Mouse (Mus musculus): ENCODE measurements around the gene Itga3. TPM values are rescaled to one million over a fixed set of nuclear protein-coding genes. Genes with fewer than 3 reads are reported as not detected.

The Itga3 gene
- 10 to 100 TPM; 16.4 to 18.9 TPM for total RNA-seq (2021)
- long read RNA-seq, full-length matches to known transcripts: 2 of 7 reads
- long read RNA-seq, partial matches to known transcripts: 3 of 7 reads
- long read RNA-seq, other reads (novel, unspliced or antisense): 2 of 7 reads

DNA sequence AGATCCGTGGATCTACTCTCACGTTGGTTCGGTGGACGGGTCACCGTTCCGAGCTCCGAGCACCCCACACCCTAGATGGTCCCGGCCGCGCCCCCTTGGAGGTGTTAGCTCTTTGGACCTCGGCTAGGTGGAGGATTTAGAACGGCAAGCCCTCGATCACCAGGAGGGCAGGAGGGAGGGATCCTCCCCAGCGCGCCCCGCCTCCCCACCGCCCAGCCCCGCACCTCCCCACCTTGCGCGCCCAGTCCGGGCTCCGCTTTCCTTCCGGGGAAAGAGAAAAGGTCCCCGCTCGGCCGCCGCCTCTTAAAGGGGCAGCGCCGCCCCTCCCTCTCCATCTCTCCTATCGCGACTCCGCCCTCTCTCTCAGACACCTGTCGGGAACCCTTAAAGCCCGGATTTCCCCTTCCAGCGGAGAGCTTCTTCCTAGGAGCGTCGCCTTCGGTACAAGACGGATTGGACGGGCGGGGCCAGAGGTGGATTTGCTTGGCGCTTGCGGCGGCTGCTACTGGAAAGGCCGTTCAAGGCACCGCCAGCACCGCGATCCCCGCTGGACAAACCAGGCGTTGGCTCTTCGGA lies at the start of gene Itga3:
Gene Itga3 (minus strand): TSS at position 266 of the 576 bp plus-strand sequence.
- DNase-seq (ENCODE audit: low spot score in 2 of 2): peak; percentile 47 to 54

- DNase-seq (ENCODE audit: low spot score in 2 of 2): no peak
Measured at GRCm38 (mm10) chr11:95125366-95125948, 48.9 kb upstream of the Itga3 start.

DNA sequence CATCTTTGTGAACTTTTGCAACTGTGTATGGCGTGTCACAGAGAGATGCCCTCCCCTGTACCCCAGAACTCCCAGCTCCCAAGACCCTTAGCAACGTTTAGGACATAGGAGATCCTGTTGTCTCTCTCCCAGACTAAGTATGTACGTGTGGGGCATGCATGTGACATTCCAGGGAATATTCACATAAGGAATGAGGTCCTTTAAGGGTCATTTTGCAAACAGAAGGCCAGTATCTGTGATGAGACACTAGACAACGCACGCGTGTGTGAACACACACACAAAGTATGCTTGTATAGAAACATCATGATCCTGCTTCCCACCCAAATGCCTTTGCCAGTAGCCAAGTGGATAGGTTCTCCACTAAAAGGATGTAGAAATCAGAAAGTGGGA lies 45.5 kb upstream of the Itga3 start:
- DNase-seq (ENCODE audit: low spot score in 2 of 2): no peak

DNA sequence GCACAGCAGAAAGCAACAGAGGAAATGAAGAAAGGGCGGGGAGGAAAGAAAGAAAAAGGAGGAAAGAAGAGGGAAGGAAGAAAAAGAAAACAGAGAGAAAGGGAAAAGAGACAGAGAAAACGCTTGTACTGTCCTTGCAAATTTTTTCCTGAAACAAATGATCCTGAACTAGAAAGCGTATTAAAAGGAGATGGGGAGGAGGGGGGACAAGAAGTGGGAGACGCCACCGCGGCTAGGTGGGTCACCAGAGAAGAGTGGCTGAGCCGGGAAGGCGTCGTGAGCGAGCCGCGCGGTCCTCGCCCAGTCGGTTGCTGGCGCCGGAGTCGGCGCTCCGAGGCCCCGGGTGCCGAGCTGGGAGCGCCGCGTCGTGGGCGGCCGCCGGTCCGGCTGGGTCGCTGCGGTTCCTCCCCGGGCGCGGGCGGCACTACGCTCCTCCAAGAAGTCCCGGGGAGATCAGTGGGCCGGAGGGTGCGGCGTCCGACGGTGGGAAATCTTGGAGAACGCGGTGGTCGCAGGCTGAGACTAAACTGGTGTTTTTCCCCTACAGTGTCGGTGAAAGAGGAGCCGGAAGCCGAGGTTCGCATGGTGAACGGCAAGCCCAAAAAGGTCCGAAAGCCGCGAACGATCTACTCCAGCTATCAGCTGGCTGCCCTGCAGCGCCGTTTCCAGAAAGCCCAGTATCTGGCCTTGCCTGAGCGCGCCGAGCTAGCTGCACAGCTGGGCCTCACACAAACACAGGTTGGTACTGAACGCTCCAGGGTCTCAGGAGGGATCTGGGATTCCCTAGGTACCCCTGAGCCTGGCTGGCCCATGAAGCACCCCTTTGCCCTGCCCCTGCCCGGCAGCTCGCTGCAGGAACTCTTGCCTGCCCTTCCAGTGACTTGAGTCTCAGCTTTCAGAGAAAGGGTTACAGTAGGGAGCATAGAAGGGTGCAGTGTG lies 44.8 kb upstream of the Itga3 start:
- DNase-seq (ENCODE audit: low spot score in 2 of 2): no peak

DNA sequence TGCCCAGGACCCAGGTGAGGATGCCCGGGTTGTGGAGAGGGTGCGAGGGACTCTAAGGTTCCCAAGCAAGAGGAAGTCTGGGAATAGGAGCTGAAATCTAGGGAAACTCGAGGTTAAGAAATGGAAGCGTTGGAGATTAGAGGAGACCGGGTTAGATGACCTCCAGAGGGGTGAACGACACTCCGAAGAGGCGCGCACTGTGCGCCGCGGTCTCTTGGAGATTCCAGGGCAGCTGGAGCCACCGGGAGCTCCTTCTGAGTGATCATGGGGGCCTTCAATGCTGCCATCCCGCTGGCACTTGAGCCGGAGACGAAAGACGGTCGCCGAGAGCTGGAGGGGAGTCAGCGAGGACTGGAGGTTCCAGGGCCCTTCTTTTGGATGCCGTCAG lies 44.0 kb upstream of the Itga3 start:
- no peak for DNase-seq (ENCODE audit: low spot score in 2 of 2)

- no peak for DNase-seq (ENCODE audit: low spot score in 2 of 2)
Measured at GRCm38 (mm10) chr11:95119990-95120632, 43.5 kb upstream of the Itga3 start, which contains the start of gene Dlx3. Gene Dlx3 (plus strand): TSS chr11:95120119.

GRCm38 (mm10) chr11:95118505-95118904 lies 41.9 kb upstream of the Itga3 start:
- peak; percentile 89 for DNase-seq (ENCODE audit: low spot score in 2 of 2)

GRCm38 (mm10) chr11:95117030-95117429 lies 40.4 kb upstream of the Itga3 start:
- peak; percentile 78 to 82 for DNase-seq (ENCODE audit: low spot score in 2 of 2)

DNA sequence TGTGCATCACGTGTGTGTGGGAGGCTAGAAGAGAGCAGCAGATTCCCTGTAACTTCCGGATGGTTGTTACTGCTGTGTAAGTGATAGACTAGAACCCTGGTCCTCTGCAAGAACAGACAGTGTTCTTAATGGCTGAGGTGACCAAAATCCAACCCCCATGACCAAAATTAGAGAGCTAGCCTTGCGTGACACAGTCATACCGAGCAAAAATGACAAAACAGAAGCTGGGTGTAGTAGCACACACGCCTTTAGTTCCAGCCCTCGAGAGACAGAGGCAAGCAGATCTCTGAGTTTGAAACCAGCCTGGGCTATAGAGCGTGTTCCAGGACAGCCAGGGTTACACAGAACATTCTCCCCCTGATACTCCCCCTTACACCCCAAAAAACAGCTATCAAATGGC lies 33.5 kb upstream of the Itga3 start:
- no peak for DNase-seq (ENCODE audit: low spot score in 2 of 2)

- DNase-seq (ENCODE audit: low spot score in 2 of 2): no peak
Measured at GRCm38 (mm10) chr11:95109000-95109399, 32.4 kb upstream of the Itga3 start.

DNA sequence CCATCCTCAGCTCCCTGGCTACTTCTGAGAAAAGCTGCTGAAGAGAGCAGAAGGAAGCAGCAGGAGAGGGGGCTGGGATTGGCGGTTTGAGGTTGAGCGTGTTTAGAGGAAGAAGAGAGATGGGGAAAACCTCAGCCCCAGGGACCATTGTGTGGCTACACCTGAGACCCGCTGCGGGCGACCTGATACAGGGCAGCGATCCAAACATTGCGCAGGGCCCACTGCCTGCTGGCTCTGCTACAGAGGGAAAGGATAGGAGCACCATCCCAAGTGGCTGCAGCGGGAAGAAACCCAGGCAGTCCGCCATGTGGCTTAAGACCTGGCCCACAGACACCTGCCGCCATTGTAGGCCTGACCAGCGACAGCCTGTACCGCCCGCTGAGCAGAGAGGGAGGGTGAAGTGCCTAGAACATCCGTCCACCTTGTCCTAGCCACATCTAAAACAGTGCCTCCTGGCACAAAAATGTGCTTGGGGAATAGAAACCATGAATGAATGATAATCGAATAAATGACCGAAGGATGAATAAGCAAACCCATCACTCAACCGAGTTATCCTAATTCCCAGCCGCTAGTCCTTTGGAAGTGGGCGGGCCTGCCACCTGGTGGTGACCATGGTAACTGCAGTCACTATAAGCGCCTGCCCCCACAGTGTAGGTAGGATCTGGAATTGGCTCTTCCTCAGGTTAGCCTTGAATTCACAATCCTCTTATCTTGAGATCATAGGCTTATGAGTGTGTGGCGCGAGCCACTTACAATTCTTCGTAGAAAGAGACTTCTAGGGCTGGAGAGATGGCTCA lies 30.0 kb upstream of the Itga3 start:
- peak; percentile 87 to 90 for DNase-seq (ENCODE audit: low spot score in 2 of 2)

DNA sequence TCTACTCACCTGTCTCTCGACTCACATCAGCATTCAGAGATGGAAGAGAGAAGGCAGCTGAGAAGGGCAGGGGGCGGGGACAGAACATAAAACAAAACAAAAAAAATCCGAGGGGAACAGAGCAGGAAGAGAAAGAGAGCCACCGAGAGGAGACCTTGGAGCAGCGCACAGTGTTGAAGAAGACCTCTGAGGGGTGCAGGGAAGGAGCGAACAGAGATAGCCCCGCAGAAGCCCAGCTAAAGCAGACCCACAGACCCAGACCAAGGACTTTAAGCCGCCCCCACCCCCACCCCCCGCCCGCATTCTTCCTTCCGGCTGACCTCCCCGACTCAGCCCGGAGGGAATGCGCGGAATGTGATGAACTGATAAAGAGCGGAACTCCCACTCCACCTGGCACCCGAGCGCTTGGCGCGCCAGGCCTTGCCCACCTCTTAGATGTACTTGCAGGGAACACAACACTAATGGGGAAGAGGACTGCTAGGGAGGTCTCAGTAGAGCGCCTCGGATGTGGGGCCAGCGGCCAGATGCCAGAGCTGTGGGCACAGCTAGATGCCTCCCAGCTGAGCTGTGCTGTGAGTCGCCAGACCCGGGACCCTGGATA lies 28.8 kb upstream of the Itga3 start:
- DNase-seq (ENCODE audit: low spot score in 2 of 2): no peak

- DNase-seq (ENCODE audit: low spot score in 2 of 2): no peak
Measured at GRCm38 (mm10) chr11:95104266-95104665, 27.7 kb upstream of the Itga3 start.

- no peak for DNase-seq (ENCODE audit: low spot score in 2 of 2)
Measured at GRCm38 (mm10) chr11:95102161-95102904, 25.7 kb upstream of the Itga3 start.

DNA sequence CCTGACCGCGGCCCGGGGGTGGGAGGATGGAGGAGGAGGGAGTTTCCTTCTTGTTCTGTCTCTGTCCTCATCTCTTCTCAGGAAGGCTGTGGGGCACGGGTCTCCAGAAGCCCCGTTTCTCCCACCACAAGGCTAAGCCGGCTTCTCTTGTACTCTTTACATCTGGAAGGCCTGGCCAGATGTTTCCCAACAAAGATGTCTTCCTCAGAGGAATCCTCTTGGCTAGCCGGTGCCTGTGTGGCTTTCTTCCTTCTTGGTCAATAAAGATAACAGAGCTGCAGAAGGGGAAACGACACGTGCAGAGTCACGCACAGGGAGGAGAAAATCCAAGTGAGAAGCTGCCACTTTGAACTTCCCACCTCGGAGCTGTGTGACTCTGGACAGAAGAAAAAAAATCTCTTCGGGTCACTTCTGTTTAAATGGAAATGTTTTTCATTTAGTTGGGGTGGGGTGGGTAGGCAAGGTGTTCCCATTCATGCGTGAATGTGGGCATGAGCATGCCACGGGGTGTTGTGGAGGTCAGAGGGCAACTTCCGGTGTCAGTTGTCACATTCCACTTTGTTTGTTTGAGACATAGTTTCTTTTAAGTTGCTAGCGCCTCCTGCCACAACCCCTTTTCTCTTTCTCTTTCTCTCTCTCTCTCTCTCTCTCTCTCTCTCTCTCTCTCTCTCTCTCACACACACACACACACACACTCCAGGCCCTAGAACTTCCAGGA lies 24.6 kb upstream of the Itga3 start:
- DNase-seq (ENCODE audit: low spot score in 2 of 2): no peak

- DNase-seq (ENCODE audit: low spot score in 2 of 2): no peak
Measured at GRCm38 (mm10) chr11:95100393-95100792, 23.8 kb upstream of the Itga3 start.

DNA sequence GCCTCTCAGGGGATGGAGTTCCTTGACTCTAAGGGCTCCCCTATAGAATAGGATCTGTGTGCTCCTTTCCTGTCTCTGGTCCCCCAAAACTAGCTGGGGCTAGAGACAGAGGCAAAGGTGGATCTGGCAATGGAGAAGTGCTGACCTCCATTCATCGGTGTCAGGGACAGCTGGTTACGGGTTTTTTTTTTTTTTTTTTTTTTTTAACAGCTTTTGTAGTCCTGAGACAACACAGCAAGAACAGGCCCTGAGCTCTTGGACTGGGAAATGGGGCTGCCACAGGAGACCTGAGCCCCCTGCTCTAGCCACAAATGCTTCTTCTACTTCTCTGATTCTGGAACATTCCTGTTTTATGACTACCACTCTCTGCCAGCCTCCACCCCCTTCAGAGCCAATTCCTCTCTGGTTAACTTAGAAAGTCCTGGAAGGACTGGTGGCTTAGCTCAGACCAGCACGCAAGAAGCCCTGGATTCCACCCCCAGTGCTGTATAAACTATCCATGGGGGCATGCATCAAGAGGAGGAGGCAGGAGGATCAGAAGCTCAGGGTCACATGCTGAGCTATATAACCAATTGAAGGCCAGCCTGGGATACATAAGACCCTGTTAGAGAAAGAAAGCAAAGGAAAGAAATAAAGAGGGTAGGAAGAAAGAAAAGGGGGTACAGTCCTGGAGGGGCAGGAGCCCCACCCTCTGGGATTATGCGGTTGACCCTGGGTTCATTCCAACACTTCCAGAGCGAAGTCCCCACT lies 21.9 kb upstream of the Itga3 start:
- DNase-seq (ENCODE audit: low spot score in 2 of 2): no peak

GRCm38 (mm10) chr11:95097889-95098288 lies 21.3 kb upstream of the Itga3 start:
- DNase-seq (ENCODE audit: low spot score in 2 of 2): no peak

All from layer of hippocampus, postnatal 10 days (tissue).